Mouse (Mus musculus) cerebellum, adult 9-11 months (tissue): ENCODE measurements around the gene Pgd.
"Not testable (repeated sequence)": the region's sequence is repeated elsewhere in the genome, so short reads cannot be mapped to it uniquely, and the experiment has no call there.

Experiments used
- DNase-seq: peaks from one replicate; pipeline ENCODE4 v3.0.0; 2022

Pgd gene

DNA sequence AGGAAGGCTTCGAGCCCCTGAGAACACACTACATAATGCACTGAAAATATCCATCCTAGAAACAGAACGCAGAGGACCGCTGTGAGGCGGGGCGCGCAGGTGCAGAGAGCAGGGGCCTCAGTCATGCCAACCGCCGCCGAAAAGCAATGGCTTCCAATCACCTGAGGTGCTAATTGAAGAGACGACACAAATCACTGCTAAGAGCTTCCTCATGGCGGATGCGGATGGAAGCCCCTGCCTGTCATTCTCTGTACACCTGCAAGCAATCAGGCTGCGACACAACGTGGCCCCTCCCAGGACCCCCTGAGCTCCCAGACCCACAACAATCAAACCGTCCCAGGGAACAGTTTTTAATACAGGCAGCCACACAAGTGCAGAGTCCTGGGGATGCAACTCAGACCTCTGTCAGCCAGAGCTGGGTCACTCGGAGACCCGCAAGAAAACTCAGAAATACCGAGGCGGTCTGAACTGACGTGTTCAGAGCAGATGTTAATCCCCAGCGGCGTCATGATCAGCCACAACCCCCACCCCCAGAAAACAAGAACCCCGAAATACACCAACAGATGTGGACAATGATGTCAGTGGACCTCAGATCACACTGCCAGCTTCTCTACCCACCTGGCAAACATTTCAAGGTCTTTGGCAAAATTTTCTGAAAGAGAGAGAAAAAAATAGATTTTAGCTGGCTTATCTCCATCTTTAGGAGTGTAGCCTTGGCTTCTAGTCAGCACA, 35.4 kb downstream of the Pgd start:
- DNase-seq: no peak

DNA sequence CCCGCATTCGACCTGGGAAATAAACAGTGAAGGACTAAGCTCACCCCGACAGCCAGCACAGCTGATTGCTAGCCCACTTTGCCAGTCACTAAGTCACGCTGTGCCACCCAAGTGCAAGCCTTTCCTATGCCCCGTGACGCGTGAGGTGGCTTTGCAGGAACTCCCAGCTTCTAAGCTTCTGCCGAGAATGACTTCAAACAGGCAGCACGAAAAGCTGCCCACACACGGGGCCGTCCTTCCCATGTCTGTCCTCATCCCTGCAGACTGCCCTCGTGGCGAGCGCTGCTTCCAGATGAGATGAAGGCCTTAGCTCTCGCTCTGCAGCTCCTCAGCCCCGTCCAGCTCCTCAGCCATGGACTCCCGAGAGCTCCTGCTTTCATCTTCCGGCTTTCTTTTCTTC, 38.1 kb downstream of the Pgd start:
- DNase-seq: no peak

DNA sequence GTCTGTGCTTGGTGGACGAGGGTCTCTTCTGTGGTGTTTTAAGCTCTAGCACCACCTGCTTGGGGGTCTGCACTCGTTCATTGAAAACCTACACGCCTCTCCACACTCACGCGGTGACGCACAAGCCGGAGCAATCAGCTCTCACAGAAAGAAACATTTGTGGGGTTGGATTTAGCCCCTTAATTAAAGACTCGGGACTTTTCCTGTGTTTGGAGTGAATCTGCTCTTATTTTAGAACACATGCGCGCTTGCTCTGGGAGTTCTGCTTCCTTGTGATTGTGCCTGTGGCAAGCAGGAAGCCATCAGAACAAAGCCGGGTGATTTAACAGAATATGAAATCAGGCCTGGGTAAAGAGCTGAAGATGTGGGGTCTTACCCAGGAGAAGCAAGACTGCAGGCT, 39.9 kb downstream of the Pgd start, which contains the start of gene Cort:
Gene Cort, minus strand, starts transcription at position 101 of the 400 bp plus-strand sequence.
- no peak for DNase-seq

DNA sequence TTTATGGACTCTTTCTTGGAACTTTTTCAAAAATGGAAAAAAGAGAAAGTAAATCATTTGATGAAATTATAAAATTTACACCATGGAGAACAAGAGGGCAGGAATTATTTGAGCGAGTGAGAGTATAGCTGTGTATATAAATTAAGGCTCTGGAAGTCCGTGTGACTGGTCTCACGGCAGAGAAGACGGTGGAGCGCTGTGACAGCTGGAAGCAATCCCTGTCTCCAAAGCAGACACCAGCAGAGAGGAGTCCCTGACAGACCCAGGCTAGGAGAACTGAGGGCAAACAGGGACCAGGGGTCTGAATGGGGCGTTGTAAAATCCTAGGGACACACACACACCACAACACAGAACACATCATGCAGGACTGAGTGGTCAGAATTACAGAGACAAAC, 40.5 kb downstream of the Pgd start:
- no peak for DNase-seq

DNA sequence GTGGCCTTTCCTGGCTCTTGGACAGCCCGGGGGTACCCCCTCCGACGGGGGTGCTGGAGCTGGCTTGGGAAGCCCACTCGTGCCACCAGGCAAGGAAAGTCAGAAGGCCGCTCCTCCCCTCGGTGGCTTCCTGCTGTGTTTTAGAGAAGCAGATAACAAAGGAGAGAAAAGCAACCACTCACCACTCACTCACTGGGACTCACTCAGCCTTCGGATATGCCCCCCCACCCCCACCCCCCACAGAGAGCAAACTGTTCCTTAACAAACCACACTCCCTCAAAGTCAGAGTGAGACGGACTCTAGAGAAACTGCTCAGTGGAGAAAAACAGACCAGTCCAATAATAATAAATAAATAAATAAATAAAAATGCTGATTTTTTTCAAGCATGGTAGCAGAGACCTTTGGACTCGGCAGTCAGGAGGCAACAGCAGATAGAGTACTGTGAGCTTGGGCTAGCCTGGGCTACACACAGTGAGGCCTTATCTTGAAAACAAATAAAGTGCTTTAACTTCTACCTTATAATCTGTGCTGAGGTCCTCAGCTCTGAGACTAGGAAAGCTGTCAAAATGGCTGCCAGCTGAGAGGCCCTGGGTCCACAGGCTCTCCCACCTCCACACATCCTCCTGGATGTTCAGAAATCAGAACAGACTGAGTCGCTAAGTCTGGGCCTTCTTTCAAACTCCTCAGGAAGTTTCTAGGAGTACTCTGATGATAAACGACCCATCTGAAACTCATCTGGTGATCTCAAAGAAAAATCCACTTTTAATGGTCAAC, 41.0 kb downstream of the Pgd start:
- DNase-seq: no peak

DNA sequence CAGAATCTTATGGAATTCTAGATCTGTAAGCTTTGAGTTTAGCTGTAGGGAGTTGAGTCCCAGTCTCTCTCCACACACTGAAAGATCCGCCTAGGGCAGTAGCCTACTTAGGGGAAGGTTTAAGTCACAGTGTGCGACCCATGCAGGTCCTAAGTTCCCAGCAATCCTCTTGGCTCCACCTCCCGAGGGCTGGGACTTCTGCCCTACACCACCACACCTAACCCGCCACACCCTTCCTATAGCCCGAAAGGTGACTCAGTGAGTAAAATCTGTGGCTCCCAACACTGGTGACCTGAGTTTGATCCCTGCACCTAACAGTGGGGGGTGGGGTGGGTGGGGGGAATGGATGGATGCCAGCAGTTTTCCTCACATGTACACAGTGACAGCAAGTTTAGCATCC, 43.1 kb downstream of the Pgd start:
- no peak for DNase-seq

DNA sequence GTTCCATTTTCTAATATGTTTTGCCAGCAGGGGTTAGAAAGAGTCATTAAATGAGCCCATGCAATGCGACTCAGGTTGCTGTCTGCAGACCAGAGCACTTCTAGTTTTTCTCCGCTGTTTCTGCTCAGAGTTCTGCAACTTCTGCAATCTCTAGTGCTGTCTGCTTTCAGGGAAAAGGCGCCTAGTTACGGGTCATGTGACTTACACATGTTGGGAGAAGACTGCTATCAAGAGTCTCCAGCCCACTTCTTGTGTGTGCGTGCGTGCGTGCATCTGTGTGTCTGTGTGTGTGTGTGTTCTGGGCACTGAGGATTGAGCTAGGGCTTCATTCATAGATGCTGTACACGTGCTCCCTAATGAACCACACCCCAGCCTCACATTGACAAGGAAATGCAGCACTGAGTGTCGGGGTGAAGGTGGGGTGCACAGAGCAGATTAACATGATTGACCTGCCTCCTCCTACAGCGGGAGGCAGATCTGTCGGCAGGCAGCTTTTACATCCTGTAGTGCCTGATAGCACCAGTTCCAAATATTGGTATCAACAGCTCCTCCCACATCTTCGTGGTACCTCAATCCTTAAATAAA, 46.5 kb downstream of the Pgd start:
- DNase-seq: not testable (repeated sequence)

DNA sequence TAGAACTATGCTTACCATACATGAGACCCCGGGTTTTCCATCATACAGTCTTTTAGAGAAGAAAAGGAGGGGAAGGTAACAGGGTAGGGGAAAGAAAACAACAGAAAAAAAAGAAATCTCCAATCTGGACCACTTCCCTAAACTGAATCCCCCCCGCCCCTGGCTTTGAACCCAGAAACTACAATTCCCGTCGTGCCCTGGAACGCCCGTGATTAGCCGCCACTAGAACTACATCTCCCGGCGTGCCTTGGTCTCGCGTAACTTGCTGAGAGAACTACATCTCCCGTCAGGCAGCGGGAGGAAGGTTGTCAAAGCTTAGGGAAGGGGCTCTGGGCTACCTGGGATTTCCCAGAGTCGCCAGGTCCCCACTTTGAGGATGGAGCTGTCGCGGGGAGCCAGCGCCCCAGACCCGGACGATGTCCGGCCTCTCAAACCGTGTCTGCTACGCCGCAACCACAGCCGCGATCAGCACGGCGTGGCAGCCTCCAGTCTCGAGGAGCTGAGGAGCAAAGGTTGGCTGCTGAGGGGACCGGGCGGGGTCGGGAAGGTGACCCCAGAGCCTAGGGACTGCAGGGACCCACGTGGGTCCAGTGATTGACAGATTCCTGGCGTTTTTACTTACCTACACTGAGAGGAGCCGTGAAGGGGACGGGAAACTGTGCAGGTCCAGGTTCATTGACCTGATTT, 62.6 kb downstream of the Pgd start, which contains the start of gene Dffa:
Gene Dffa, plus strand, starts transcription at position 272 of the 687 bp plus-strand sequence.
- DNase-seq: peak; percentile 92

DNA sequence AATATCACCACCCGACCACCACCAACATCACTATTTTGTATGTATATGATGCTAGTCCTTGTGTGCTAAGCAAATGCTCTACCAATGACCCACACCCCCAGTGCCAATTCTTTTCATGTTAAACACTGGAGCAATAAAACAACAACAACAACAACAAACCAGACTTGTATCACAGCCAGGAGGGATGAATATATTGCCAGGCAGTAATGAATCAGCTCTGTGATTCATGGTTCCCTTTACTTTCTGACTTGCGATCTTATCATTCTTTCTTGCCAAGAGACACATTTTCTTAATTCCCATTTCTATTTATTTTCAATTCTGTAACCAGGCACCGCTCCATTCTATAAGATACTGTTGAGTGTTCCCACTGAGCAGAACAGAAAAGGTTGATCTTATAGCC, 65.1 kb downstream of the Pgd start:
- peak; percentile 37 for DNase-seq

DNA sequence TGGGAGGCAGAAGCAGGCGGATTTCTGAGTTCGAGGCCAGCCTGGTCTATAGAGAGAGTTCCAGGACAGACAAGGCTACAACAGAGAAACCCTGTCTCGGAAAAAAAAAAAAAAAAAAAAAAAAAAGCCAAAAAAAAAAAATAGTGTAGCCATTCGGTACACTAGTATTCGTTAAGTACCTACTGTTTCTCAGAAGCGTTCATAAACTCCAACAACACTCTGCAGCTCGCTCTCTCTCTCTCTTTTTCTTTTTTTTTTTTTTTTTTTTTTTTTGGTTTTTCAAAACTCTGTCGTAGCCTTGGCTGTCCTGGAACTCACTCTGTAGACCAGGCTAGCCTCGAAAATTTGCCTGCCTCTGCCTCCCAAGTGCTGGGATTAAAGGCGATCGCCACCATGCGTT, 66.1 kb downstream of the Pgd start:
- not testable (repeated sequence) for DNase-seq
